Mouse (Mus musculus): ENCODE measurements around the gene Fig4.

- TF ChIP-seq POLR2A (IDR thresholded peaks at IDR 0.05; ENCODE audit: insufficient read length, low read depth) (no peak), E2F4 (IDR thresholded peaks at IDR 0.05; ENCODE audit: insufficient read depth) (no peak)
Measured at GRCm38 (mm10) chr10:41235159-41235558, 67.9 kb downstream of the Fig4 start.

All from myocyte (in vitro differentiated cells).